Mouse (Mus musculus) ES-Bruce4 (cell line): ENCODE results near the gene Tmem151b. TPM values are rescaled to one million over a fixed set of nuclear protein-coding genes. Genes with fewer than 3 reads are reported as not detected.
A peak's percentile ranks its signal among the peaks of the same experiment; 100 is the strongest.

Experiments
- H3K27ac ChIP-seq: 2 replicates; pipeline ENCODE4 v1.5.1; 2012; ENCODE audit warnings: low read length, inconsistent platforms; ENCODE audit not compliant: insufficient read depth
- H3K27me3 ChIP-seq: 2 replicates; pipeline ENCODE4 v1.6.1; 2012; ENCODE audit warnings: mild to moderate bottlenecking, low read length, inconsistent platforms; ENCODE audit not compliant: control insufficient read depth, poor library complexity, insufficient read depth, severe bottlenecking
- H3K36me3 ChIP-seq: 2 replicates; pipeline ENCODE4 v1.6.1; 2012; ENCODE audit warnings: inconsistent platforms, mild to moderate bottlenecking, low read length, moderate library complexity; ENCODE audit not compliant: control insufficient read depth, poor library complexity, insufficient read depth, severe bottlenecking
- H3K4me1 ChIP-seq: one replicate; pipeline ENCODE4 v1.8.1; 2011; ENCODE audit warnings: low read length; ENCODE audit not compliant: control insufficient read depth, insufficient read depth
- H3K4me3 ChIP-seq: 2 replicates; pipeline ENCODE4 v1.5.1; 2011; ENCODE audit warnings: low read depth, mild to moderate bottlenecking, low read length
- H3K9ac ChIP-seq: 2 replicates; pipeline ENCODE4 v1.6.1; 2012; ENCODE audit warnings: low read depth, mild to moderate bottlenecking, inconsistent platforms; ENCODE audit not compliant: poor library complexity, severe bottlenecking
- H3K9me3 ChIP-seq: replicated peaks from 2 replicates; pipeline ENCODE4 v1.6.1; 2012; ENCODE audit warnings: mild to moderate bottlenecking, low read length, inconsistent platforms; ENCODE audit not compliant: control insufficient read depth, poor library complexity, insufficient read depth, severe bottlenecking
- CTCF ChIP-seq: IDR thresholded peaks from one replicate; pipeline ENCODE4 v1.8.1; 2011; ENCODE audit warnings: low read depth, low read length
- EP300 ChIP-seq: IDR thresholded peaks from 2 replicates; pipeline ENCODE4 v1.6.1; 2011; ENCODE audit warnings: low read depth, low read length; ENCODE audit not compliant: insufficient read depth
- POLR2A ChIP-seq: IDR thresholded peaks from one replicate; pipeline ENCODE4 v1.8.1; 2011; ENCODE audit warnings: low read length; ENCODE audit not compliant: insufficient read depth
- polyA plus RNA-seq: library from polyadenylated mRNA; stranded (reverse); fragments of >200 nt; gene quantifications from 2 replicates; pipeline ENCODE4 v1.2.4, GENCODE M21; 2011; ENCODE audit warnings: low read depth; ENCODE audit not compliant: missing spikeins, insufficient read depth, insufficient read length

Tmem151b gene
- polyA plus RNA-seq, 1 experiment: 1.5 TPM

DNA sequence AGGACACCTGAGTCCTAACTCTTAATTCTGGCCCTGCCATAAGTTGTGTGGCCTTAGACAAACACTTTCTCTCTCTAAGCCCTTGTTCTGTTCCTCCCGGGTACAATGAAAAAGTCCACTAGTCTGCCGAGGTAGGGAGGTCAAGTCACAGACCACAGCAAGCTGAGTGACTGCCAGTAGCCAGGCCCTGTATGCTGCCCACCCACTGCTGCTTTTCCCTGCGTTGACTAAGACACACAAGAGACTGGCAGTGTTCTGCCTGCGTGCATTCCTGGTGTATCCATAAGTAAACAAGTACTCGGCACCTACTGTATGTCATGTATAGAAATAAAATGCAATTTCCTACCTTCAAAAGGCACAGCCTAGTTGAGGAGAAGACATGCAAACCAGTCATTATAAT lies 776 bp upstream of the Tmem151b start:
- Histone ChIP-seq H3K9me3 (no peaks in the 10 kb centered on the region), H3K4me1 (no peaks in the 10 kb centered on the region), H3K27me3 (no peaks in the 10 kb centered on the region), H3K27ac (no peak overlapping the region), H3K4me3 (no peak overlapping the region), H3K9ac (peak overlapping the region; percentile 91), H3K36me3 (no peaks in the 10 kb centered on the region)
- TF ChIP-seq CTCF (no peak), POLR2A (no peak), EP300 (no peak)

DNA sequence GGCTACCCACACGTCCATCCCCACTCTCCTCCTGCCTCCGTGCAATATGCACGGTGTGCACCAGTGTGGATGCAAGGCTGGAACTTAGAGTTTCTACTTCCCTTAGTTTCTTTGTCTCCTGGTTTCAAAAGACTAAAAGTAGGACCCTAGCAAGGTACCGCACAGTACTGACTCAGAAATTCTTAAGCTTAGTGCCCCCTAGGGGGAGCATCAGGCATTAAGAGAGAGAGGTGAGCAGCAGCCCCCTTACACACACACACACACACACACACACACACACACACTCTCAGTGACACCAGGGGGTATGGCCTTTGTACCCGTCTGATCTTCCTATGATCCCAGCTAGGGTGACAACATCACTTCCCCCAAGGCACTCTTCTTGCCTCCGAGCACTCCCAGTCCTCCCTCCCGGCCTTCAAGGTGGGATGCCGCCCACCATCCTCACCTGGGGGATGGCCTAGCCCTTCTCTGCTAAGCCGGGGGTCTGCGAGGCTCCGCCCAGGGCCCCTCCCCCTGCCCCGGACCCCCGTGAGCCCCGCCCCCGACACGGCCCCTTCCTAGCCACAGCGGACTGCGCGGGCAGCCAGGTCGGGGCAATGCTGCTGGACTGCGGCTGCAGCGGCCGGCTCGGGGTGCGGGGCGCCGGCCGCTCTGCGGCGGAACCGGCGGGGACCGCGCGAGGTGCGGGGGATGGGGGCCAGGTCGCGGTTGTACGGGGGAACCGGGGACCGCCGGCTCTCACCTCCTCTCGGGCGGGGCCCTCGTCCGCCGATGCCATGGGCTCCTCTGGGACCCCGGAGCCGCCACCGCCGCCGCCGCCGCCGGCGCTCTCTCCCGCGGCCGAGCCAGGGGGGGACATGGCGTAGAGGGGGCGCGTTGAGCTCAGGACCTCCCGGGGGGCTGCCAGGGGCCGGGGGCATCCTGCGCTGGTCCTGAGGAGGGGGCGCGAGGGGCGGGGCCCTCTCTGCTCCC lies 650 bp downstream of the Tmem151b start:
- H3K27ac ChIP-seq: no peak overlapping the region
- H3K4me3 ChIP-seq: peak overlapping the region; percentile 54
- H3K4me1 ChIP-seq: peaks cover 1% of the 10 kb centered on the region
- H3K9me3 ChIP-seq: no peaks in the 10 kb centered on the region
- TF ChIP-seq CTCF (peak; percentile 24), POLR2A (no peak), EP300 (no peak)
- H3K27me3 ChIP-seq: no peaks in the 10 kb centered on the region
- H3K9ac ChIP-seq: peak overlapping the region; percentile 91
- no peaks in the 10 kb centered on the region for H3K36me3 ChIP-seq

DNA sequence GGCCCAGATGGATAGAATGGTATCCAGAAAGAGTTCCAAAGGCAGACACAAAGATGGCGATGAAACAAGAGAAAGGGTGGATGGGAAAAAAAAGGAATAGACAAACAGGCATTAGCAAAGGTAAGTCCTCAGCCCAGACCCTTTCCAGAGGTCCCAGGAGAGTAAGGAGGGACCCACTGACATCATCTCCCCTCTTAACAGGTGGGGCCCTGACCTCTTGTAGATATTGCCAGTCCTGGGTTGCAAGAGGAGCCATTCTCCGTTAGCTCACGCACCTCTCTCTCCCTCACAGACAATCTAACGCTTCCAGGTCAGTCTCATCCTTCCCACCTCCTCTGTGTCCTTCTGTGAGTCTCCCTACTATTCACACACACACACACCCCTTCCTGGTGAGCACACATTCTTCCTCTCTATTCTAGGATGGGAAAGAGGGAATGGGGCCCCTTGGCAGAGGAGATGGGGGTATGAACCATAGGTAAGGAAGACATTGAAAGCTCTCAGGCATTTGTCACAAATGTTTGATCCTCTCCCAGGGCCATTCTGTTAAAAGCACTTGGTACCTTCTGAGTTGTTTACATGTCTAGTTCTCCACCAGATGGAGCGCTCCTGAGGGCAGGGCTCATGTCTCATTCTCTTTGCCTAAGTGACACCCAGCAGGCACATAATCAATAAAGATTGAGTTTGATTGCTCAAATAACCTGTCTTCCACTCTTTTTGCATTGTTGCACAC lies 1.9 kb downstream of the Tmem151b start:
- peaks cover 3% of the 10 kb centered on the region for H3K4me1 ChIP-seq
- H3K9me3 ChIP-seq: no peaks in the 10 kb centered on the region
- H3K27ac ChIP-seq: no peak overlapping the region
- no peak overlapping the region for H3K9ac ChIP-seq
- TF ChIP-seq CTCF (no peak), POLR2A (no peak), EP300 (no peak)
- H3K36me3 ChIP-seq: no peaks in the 10 kb centered on the region
- no peaks in the 10 kb centered on the region for H3K27me3 ChIP-seq
- H3K4me3 ChIP-seq: no peak overlapping the region

DNA sequence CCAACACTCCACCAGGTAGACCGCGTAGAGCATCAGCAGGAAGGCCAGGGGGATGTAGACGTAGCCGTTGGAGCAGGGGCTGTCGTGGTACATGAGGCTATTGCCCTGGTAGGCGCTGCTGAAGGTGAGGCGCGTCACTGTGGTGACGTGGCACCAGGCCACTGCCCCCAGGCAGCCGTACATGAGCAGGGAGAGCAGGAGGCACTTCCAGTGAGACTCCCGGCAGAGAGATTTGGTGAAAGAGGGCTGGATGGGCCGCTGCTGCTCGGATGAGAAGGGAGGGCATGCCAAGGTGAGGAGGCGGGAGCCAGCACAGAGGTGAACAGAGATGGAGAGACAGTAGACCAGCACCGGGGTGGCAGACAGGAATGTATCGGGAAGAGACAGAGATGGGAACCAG lies 2.5 kb downstream of the Tmem151b start:
- Histone ChIP-seq H3K36me3 (no peaks in the 10 kb centered on the region), H3K27ac (no peak overlapping the region), H3K4me1 (peaks cover 3% of the 10 kb centered on the region), H3K4me3 (no peak overlapping the region), H3K9me3 (no peaks in the 10 kb centered on the region), H3K9ac (no peak overlapping the region), H3K27me3 (no peaks in the 10 kb centered on the region)
- TF ChIP-seq CTCF (no peak), EP300 (no peak), POLR2A (no peak)

DNA sequence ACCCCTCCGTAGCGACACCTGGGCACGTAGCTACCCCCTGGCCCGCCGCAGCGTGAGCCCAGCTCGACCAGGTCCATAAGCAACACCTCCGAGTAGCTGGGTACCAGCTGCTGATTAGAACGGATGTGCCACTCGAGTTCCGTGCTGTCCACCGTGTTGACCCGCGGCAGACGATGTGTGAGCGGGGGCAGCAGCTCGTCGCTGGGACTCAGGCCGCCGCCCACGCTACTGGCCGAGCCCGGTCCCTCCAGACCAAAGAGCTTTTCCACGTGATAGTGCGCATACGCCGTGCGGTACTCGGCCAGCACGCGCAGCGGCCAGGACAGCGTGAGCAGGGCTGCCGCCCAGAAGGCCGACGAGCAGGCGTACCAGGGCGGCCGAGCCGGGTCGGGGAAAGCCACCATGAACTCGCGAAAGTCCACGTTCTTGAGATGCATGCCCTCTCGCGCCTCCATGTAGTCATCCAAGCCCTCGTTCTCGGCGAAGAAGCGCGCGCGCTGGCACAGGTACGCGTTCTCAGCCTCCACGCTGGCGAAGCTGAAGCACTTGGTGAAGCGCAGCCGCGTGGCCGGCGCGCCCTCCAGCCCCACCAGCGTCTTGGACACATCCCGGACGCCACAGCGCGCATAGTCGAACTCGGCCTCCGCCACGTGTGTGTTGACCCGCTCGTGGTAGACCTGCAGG lies 4.1 kb downstream of the Tmem151b start:
- H3K27ac ChIP-seq: no peak overlapping the region
- H3K4me1 ChIP-seq: peaks cover 3% of the 10 kb centered on the region
- TF ChIP-seq CTCF: no peak
- no peak for TF ChIP-seq POLR2A
- no peak for TF ChIP-seq EP300
- H3K4me3 ChIP-seq: peak overlapping the region; percentile 36
- peak overlapping the region; percentile 18 for H3K9ac ChIP-seq
- H3K9me3 ChIP-seq: no peaks in the 10 kb centered on the region
- no peaks in the 10 kb centered on the region for H3K27me3 ChIP-seq
- H3K36me3 ChIP-seq: no peaks in the 10 kb centered on the region
